Mouse (Mus musculus) B cell, adult 2 months (primary cell): ENCODE measurements at regions not wholly inside any gene's neighbourhood (a gene's known extent, or its start where the extent isn't known, plus 50 kb on each side); places are given as distances from the start of the nearest gene placed in this dataset.

ENCODE experiments used
- DNase-seq, 2 experiments: peaks; one replicate each; pipeline ENCODE4 v3.0.0; 2022

GRCm38 (mm10) chr12:92601673-92602072 is 752.7 kb upstream of the Sel1l start:
- DNase-seq, result no peak

DNA sequence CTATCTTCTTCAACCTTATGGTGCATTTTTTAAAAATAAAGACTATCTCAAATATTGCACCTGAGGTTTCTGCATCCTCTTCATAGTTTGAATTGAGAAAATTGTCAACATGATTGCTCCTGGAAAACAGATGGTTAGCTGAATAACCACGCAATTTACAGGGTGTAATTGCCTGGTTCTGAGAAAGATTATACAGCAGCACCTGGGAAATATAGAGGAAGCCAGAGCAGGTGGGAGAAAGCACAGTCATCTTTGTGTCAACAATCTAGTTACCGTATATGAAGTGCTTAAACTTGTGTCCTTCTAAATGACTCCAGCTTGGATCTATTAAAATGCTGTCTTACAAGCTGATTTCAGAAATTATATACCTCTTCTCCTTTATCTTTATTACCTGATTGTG is 740.8 kb upstream of the Sel1l start:
- no peak for DNase-seq

- no peak for DNase-seq
Measured at GRCm38 (mm10) chr12:92589305-92589704, 740.3 kb upstream of the Sel1l start.

- no peak for DNase-seq
Measured at GRCm38 (mm10) chr12:92578596-92578995, 729.6 kb upstream of the Sel1l start.
